Mouse (Mus musculus) bone marrow, adult 2 months (tissue): ENCODE measurements around the gene Cdip1. TPM values are rescaled to one million over a fixed set of nuclear protein-coding genes. Genes with fewer than 3 reads are reported as not detected.

Experiments used
- H3K27ac ChIP-seq: fragments of 200-500 bp; 2 replicates; pipeline ENCODE4 v1.5.1; 2012; ENCODE audit warnings: low read depth, mild to moderate bottlenecking, control low read depth, inconsistent platforms, low read length; ENCODE audit not compliant: control insufficient read depth, poor library complexity, insufficient read depth
- H3K4me1 ChIP-seq: fragments of 200-500 bp; 2 replicates; pipeline ENCODE4 v1.6.1; 2011; ENCODE audit warnings: low read length; ENCODE audit not compliant: control insufficient read depth, insufficient read depth
- H3K4me3 ChIP-seq: fragments of 200-500 bp; replicated peaks from 2 replicates; pipeline ENCODE3; 2011; ENCODE audit warnings: mild to moderate bottlenecking, low read depth, low read length, control low read depth; ENCODE audit not compliant: control insufficient read depth
- CTCF ChIP-seq: fragments of 200-500 bp; IDR thresholded peaks from 2 replicates; pipeline ENCODE4 v1.5.1; 2011; ENCODE audit warnings: low read length, control low read depth; ENCODE audit not compliant: control insufficient read depth, insufficient read depth
- POLR2A ChIP-seq: fragments of 200-500 bp; IDR thresholded peaks from 2 replicates; pipeline ENCODE4 v1.6.1; 2011; ENCODE audit warnings: low read depth, mild to moderate bottlenecking, control low read depth, low read length, borderline replicate concordance; ENCODE audit not compliant: control insufficient read depth
- WGBS: fragments of 180-500 bp; shearing (Covaris S2); methylation state at CpG from one replicate; pipeline ENCODE4 v1.1.7; 2018; 5-methylcytosine and 5-hydroxymethylcytosine counted together
- polyA plus RNA-seq: library from polyadenylated mRNA; stranded (reverse); fragments of >200 nt; gene quantifications from 2 replicates; pipeline ENCODE4 v1.2.4, GENCODE M21; 2011; ENCODE audit warnings: low replicate concordance; ENCODE audit not compliant: missing spikeins, insufficient read depth, insufficient read length

Gene Cdip1
- polyA plus RNA-seq, 1 experiment: 17.2 TPM

GRCm38 (mm10) chr16:4727526-4727925, 62.6 kb downstream of the Cdip1 start:
- WGBS: 68% methylated on average over 1 of the region's 1 CpGs
- TF ChIP-seq POLR2A (no peak), CTCF (no peak)
- peaks cover 10% of the 10 kb centered on the region for H3K4me1 ChIP-seq
- H3K4me3 ChIP-seq: no peak overlapping the region
- no peak overlapping the region for H3K27ac ChIP-seq

DNA sequence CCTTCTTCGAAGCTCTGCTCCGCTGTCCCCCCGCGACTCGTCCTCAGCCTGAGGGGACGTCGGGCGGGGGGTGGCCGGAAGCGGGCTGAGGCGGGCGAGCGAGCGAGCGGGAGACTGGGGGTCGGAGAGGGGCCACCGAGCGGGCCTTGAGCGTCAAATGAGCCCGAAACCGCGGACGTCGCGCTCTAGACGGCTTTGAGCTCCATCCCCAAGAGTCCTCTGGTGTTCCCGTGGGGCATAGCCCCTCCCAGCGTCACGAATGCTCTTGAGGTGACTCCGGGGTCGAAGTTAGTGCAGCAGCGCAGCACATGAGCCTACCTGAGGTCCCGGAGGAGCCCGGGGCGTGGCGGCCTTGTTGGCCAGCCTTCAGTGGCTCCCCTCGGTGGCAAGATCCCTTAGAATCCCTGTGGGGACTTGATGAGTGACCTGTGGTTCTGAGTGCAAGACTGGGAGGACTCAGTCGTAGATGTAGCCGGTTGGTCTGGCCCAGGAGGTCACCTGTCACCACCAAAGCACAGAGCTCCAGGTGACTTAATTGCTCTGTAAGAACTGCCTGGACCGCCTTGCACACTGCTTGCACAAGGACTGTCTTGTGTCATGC, 63.5 kb downstream of the Cdip1 start:
- Histone ChIP-seq H3K4me3 (peak overlapping the region; percentile 93), H3K27ac (peak overlapping the region; percentile 91), H3K4me1 (peaks cover 10% of the 10 kb centered on the region)
- TF ChIP-seq CTCF (no peak), POLR2A (no peak)
- under 1% methylated on average over 40 of the region's 40 CpGs for WGBS

DNA sequence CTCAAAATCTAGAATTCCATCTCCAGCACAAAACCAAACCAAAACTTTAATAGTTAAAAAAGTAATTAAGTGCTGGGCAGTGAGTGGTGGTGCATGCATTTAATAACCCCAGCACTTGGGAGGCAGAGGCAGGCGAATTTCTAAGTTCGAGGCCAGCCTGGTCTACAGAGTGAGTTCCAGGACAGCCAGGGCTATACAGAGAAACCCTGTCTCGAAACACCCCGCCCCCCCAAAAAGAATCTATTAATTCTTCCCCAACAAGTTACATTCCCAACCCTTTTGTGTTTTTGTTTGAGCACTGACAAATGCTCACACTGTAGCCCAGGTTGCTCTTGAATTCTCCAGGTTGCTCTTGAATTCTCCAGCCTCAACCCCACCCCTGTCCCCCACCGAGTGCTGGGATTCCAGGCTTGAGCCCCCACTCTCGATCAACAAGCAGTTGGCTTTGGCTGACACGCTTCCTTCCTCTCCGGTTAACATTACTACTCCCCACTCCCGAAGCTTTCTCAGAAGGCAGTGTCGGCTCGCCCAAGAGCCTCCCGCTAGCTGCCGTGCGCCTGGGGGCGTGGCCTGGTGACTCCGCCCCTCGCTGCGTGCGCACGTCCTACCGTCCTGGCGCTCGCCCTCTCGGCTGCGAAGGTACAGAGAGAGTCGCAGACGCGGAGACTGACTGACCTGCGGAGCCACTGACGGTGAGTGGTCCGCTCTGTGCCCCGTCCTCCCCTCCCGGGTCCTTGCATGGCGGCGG, 64.1 kb downstream of the Cdip1 start, which contains the start of gene Hmox2:
Hmox2 (plus strand) TSS at position 582 of the 748 bp plus-strand sequence.
- Histone ChIP-seq H3K4me1 (peaks cover 10% of the 10 kb centered on the region), H3K4me3 (peak within 1 kb of the TSS; percentile 93), H3K27ac (peak within 1 kb of the TSS; percentile 91)
- TF ChIP-seq POLR2A (peak; percentile 98), CTCF (no peak)
- 4% methylated on average over 35 of the region's 35 CpGs for WGBS

DNA sequence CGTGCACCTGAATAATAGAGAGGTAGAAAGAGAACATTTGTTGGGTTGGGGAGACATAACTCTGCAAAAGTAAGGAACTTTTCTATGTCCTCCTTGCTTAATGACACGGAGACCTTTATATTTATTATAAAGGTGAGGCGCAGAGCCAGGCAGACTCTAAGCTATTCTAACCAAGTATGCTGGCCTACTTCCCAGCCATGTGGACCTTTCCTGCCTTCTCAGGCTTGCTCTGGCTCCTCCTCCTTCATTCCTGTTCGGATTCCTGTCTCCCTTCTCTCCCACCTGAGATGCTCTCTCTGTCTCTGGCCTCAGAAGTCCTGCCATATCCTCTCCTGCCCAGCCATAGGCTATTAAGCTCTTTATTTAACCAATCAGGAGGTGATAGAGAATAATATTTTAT, 64.8 kb downstream of the Cdip1 start:
- no peak for TF ChIP-seq CTCF
- no peak for TF ChIP-seq POLR2A
- H3K4me1 ChIP-seq: peaks cover 10% of the 10 kb centered on the region
- no peak overlapping the region for H3K27ac ChIP-seq
- no peak overlapping the region for H3K4me3 ChIP-seq
- 84% methylated on average over 4 of the region's 4 CpGs for WGBS

- Histone ChIP-seq H3K4me1 (peaks cover 8% of the 10 kb centered on the region), H3K27ac (peak overlapping the region; percentile 92), H3K4me3 (no peak overlapping the region)
- 17% methylated on average over 3 of the region's 3 CpGs for WGBS
- TF ChIP-seq CTCF: no peak
- TF ChIP-seq POLR2A: no peak
Observed at GRCm38 (mm10) chr16:4722915-4723209, 67.2 kb downstream of the Cdip1 start.

- H3K27ac ChIP-seq: peak overlapping the region; percentile 92
- H3K4me1 ChIP-seq: peaks cover 8% of the 10 kb centered on the region
- H3K4me3 ChIP-seq: no peak overlapping the region
- 20% methylated on average over 7 of the region's 7 CpGs for WGBS
- TF ChIP-seq CTCF: no peak
- no peak for TF ChIP-seq POLR2A
Observed at GRCm38 (mm10) chr16:4722128-4722914, 67.8 kb downstream of the Cdip1 start.

DNA sequence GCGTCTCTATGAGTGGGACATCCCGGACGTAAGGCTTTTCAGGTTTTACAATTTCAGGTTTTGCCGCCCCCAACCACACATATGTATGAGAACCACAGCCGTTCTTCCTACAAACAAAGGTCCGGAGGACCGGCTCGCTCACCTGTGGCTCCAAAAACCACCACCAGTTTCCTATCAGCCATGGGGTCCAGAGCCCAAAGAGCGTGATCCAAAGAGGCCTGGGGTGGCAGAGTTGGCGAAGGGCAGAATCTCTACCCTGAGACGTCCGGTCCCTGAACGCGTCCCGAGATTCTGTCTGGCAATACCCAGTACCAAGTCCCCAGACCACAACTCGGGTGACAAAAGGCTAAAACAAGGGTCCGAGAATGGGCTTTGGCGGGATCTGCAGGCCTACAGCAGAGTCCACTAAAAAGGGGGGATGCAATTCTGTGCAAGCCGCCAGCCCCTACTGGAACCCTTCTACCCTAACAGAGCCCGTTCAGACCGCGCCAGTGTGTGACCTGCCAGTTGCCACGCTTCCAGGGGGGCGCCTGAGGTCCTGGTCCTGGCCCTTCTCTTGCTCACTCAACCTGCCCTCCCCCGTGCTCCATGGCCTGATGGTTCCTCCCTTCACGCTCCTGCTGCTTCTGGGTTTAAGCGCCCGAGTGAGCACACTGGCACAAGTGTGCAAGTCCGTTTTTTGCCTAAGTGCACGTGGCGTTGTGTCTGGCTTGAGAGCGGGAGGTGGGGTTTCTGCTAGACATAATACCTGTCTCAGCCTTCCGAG, 71.2 kb downstream of the Cdip1 start, which contains the start of gene Nmral1:
Nmral1 (minus strand) TSS at position 604 of the 766 bp plus-strand sequence.
- H3K4me1 ChIP-seq: peaks cover 6% of the 10 kb centered on the region
- H3K4me3 ChIP-seq: peak within 1 kb of the TSS; percentile 92
- peak within 1 kb of the TSS; percentile 63 for H3K27ac ChIP-seq
- no peak for TF ChIP-seq CTCF
- peak; percentile 46; the same call in 1 of the 2 replicates for TF ChIP-seq POLR2A
- 13% methylated on average over 33 of the region's 33 CpGs for WGBS

DNA sequence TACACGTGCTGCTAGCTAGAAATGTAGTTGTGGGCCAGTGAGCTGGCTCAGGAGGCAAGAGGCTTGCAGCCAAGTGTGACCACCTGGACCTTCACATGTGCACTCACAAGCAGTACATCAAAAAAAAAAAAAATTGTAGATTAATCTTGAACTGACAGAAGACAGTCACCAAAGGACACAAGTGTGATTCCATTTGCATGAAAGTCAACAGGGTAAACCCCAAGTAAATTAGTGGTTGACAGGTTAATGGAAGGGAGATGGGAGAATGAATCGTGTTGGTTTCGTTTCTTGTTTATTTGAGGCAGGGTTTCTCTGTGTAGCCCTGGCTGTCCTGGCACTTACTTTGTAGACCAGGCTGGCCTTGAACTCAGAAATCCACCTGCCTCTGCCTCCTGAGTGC, 72.2 kb downstream of the Cdip1 start:
- no peak overlapping the region for H3K27ac ChIP-seq
- H3K4me1 ChIP-seq: peaks cover 1% of the 10 kb centered on the region
- WGBS: 38% methylated on average over 3 of the region's 3 CpGs
- peak overlapping the region; percentile 21 for H3K4me3 ChIP-seq
- TF ChIP-seq POLR2A (no peak), CTCF (no peak)
